Mouse (Mus musculus) mouse trophoblast stem cell (cell line): ENCODE results near the gene Epyc.

ENCODE experiments used
- in situ Hi-C, 2 experiments: fragments of 300-500 bp; cut with MseI, MboI; formaldehyde crosslinking; loops; 2 replicates in 1 of 2; 3 replicates in 1 of 2; pipeline ENCODE4 v1.15.1; 2025

Epyc gene

GRCm38 (mm10) chr10:97643768-97644167 is at the start of gene Epyc:
Gene Epyc (plus strand): TSS chr10:97644068.
- in situ Hi-C loops, result no loop called here

- in situ Hi-C loops, result no loop called here
These were observed 48.2 kb upstream of the Epyc start for GRCm38 (mm10) chr10:97595680-97596079.

GRCm38 (mm10) chr10:97601744-97602143 is 42.1 kb upstream of the Epyc start:
- in situ Hi-C loops, result no loop called here

- in situ Hi-C loops, result no loop called here
These were observed 40.6 kb upstream of the Epyc start for GRCm38 (mm10) chr10:97603256-97603655.

GRCm38 (mm10) chr10:97606579-97606978 is 37.3 kb upstream of the Epyc start, which contains the start of gene Kera:
Gene Kera (plus strand): TSS chr10:97606879.
- in situ Hi-C loops, result no loop called here

- in situ Hi-C loops, result no loop called here
These were observed 21.5 kb upstream of the Epyc start for GRCm38 (mm10) chr10:97622328-97622727.

- in situ Hi-C loops, result no loop called here
These were observed 19.5 kb upstream of the Epyc start for GRCm38 (mm10) chr10:97624381-97624780.

GRCm38 (mm10) chr10:97625116-97625515 is 18.8 kb upstream of the Epyc start:
- in situ Hi-C loops, result no loop called here

- in situ Hi-C loops, result no loop called here
These were observed 17.3 kb upstream of the Epyc start for GRCm38 (mm10) chr10:97626543-97626942.

- in situ Hi-C loops, result no loop called here
These were observed 12.8 kb upstream of the Epyc start for GRCm38 (mm10) chr10:97631061-97631460.

GRCm38 (mm10) chr10:97641926-97642325 is 1.9 kb upstream of the Epyc start:
- in situ Hi-C loops, result no loop called here

- in situ Hi-C loops, result no loop called here
These were observed 6.5 kb downstream of the Epyc start for GRCm38 (mm10) chr10:97650334-97650733.

- in situ Hi-C loops, result no loop called here
These were observed 15.6 kb downstream of the Epyc start for GRCm38 (mm10) chr10:97659489-97659888.

GRCm38 (mm10) chr10:97668656-97669055 is 24.8 kb downstream of the Epyc start:
- in situ Hi-C loops, result no loop called here

GRCm38 (mm10) chr10:97670202-97670601 is 26.3 kb downstream of the Epyc start:
- in situ Hi-C loops, result no loop called here

GRCm38 (mm10) chr10:97673239-97673638 is 29.4 kb downstream of the Epyc start:
- in situ Hi-C loops, result no loop called here

- in situ Hi-C loops, result no loop called here
These were observed 39.1 kb downstream of the Epyc start for GRCm38 (mm10) chr10:97682981-97683380.

- in situ Hi-C loops, result no loop called here
These were observed 43.3 kb downstream of the Epyc start for GRCm38 (mm10) chr10:97687198-97687597.

GRCm38 (mm10) chr10:97689425-97689824 is 45.6 kb downstream of the Epyc start:
- in situ Hi-C loops, result no loop called here

GRCm38 (mm10) chr10:97692913-97693312 is 49.0 kb downstream of the Epyc start, which contains the start of gene Ccer1:
Gene Ccer1 (plus strand): TSS chr10:97693059.
- in situ Hi-C loops, result loop anchor here in 1 of 2 experiments (10.0 kb wide), 1 partner anchor 318 kb away; no protein-coding TSS in a partner anchor

- in situ Hi-C loops, result loop anchor here in 1 of 2 experiments (10.0 kb wide), 1 partner anchor 319 kb away; no protein-coding TSS in a partner anchor
These were observed 49.7 kb downstream of the Epyc start for GRCm38 (mm10) chr10:97693398-97694135.

GRCm38 (mm10) chr10:97702321-97702720 is 58.5 kb downstream of the Epyc start:
- in situ Hi-C loops, result loop anchor here in 1 of 2 experiments (10.0 kb wide), 1 partner anchor 328 kb away; no protein-coding TSS in a partner anchor

GRCm38 (mm10) chr10:97704562-97704961 is 60.7 kb downstream of the Epyc start:
- in situ Hi-C loops, result loop anchor here in 1 of 2 experiments (10.0 kb wide), 1 partner anchor 330 kb away; no protein-coding TSS in a partner anchor
